Mouse (Mus musculus): ENCODE data around the gene Bin2. TPM values are rescaled to one million over a fixed set of nuclear protein-coding genes. Genes with fewer than 3 reads are reported as not detected.

The Bin2 gene
- total and polyA plus RNA-seq, 3 experiments = 51.4 to 89.9 (median 64.8) TPM

DNA sequence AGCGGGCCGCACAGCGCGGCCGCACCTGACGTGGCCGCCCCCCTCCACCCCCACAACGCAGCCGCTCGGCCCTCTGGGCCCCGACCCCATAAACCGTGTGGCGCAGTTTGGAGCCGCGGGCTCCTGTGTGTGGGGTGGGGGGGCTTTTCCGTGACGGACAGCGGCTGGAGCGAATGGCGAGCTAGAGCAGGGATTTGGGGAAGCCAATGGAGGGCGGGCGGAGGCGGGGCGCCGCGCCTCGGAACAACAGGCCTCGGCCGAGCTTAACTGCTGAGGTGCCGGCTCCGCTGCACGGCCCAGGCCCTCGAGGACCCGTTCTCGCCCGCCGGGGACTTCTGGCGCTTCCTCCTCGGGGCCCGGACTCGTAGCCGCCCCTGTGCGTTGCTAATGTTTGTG, 53.5 kb downstream of the Bin2 start:
- Histone ChIP-seq H3K4me3 (replicated peaks in 1 of 3; ENCODE audit: low read depth in 2 of 3, low read length in 2 of 3, poor library complexity in 1 of 3) (peak overlapping the region; percentile 79 to 97 (median 87)), H3K4me2 (ENCODE audit: insufficient read depth, low read depth, poor library complexity, severe bottlenecking) (peak overlapping the region; percentile 44; the same call in 1 of the 2 replicates), H3K4me1 (ENCODE audit: control insufficient read depth in 1 of 2, insufficient read depth in 2 of 2) (peaks cover 11 to 23% of the 10 kb centered on the region in 2 experiments), H3K27ac (ENCODE audit: insufficient read depth, low read depth) (peak overlapping the region; percentile 73), H3K27me3 (replicated peaks) (no peaks in the 10 kb centered on the region), H3K9ac (ENCODE audit: insufficient read depth, low read depth) (peak overlapping the region; percentile 93), H3K79me2 (replicated peaks; ENCODE audit: control insufficient read depth, extremely low read depth, insufficient read depth, poor library complexity, severe bottlenecking) (peaks cover 13% of the 10 kb centered on the region), H3K9me3 (replicated peaks; ENCODE audit: low read length) (no peaks in the 10 kb centered on the region), H3K36me3 (replicated peaks in 1 of 2; ENCODE audit: control insufficient read depth in 1 of 2, insufficient read depth in 1 of 2, low read length in 1 of 2) (peaks cover 33 to 41% of the 10 kb centered on the region in 2 experiments)
- no peak for TF ChIP-seq ZC3H11A (IDR thresholded peaks at IDR 0.05; ENCODE audit: low read depth, low read length)
- no peak for TF ChIP-seq ZMIZ1 (IDR thresholded peaks at IDR 0.05; ENCODE audit: low read depth, low read length)
- 0 out of 2 replicates have a peak, but pooled peaks have one; percentile 67 for TF ChIP-seq NELFE (IDR thresholded peaks at IDR 0.05; ENCODE audit: low read depth, low read length)
- TF ChIP-seq ZKSCAN1 (IDR thresholded peaks at IDR 0.05; ENCODE audit: borderline replicate concordance, low read depth, low read length) = no peak
- no peak for TF ChIP-seq NRF1 (IDR thresholded peaks at IDR 0.05; ENCODE audit: low read depth, low read length)
- TF ChIP-seq MYC (IDR thresholded peaks at IDR 0.05; ENCODE audit: low read depth, low read length) = no peak; the same call in 1 of the 2 replicates
- no peak for TF ChIP-seq SMC3 (IDR thresholded peaks at IDR 0.05; ENCODE audit: low read depth, low read length)
- 0 out of 2 replicates have a peak, but pooled peaks have one; percentile 7 for TF ChIP-seq TCF12 (IDR thresholded peaks at IDR 0.05; ENCODE audit: low read depth, low read length)
- no peak for TF ChIP-seq E2F4 (IDR thresholded peaks at IDR 0.05; ENCODE audit: insufficient replicate concordance, low read depth, low read length)
- TF ChIP-seq BHLHE40 (IDR thresholded peaks at IDR 0.05; ENCODE audit: low read depth, low read length) = no peak
- no peak for TF ChIP-seq RCOR1 (conservative IDR thresholded peaks at IDR 0.05; ENCODE audit: low read depth, low read length)
- TF ChIP-seq TBP (conservative IDR thresholded peaks at IDR 0.05; ENCODE audit: low read depth, low read length) = 0 out of 2 replicates have a peak, but pooled peaks have one; percentile 10
- TF ChIP-seq CTCF (conservative IDR thresholded peaks at IDR 0.05 in 1 of 2, IDR thresholded peaks at IDR 0.05 in 1 of 2; ENCODE audit: low read depth in 2 of 2, low read length in 2 of 2) = no peak
- TF ChIP-seq MXI1 (IDR thresholded peaks at IDR 0.05; ENCODE audit: low read depth, low read length) = peak; percentile 43; the same call in 1 of the 2 replicates
- no peak for TF ChIP-seq USF2 (conservative IDR thresholded peaks at IDR 0.05; ENCODE audit: low read depth, low read length)
- TF ChIP-seq MAX (IDR thresholded peaks at IDR 0.05; ENCODE audit: low read length) = no peak
- TF ChIP-seq UBTF (IDR thresholded peaks at IDR 0.05; ENCODE audit: low read depth, low read length) = 0 out of 2 replicates have a peak, but pooled peaks have one; percentile 46
- no peak for TF ChIP-seq POLR2AphosphoS2 (IDR thresholded peaks at IDR 0.05; ENCODE audit: low read depth, low read length)
- no peak for TF ChIP-seq JUND (conservative IDR thresholded peaks at IDR 0.05; ENCODE audit: low read depth, low read length)
- TF ChIP-seq USF1 (IDR thresholded peaks at IDR 0.05; ENCODE audit: low read depth, low read length) = no peak
- TF ChIP-seq RAD21 (IDR thresholded peaks at IDR 0.05; ENCODE audit: low read depth, low read length) = no peak
- TF ChIP-seq KAT2A (IDR thresholded peaks at IDR 0.05; ENCODE audit: insufficient replicate concordance, low read length) = no peak
- TF ChIP-seq POLR2A (IDR thresholded peaks at IDR 0.05; ENCODE audit: low read depth, low read length) = peak; percentile 63; the same call in 1 of the 2 replicates
- no peak for TF ChIP-seq ZNF384 (IDR thresholded peaks at IDR 0.05; ENCODE audit: low read depth, low read length)
- no peak for TF ChIP-seq ETS1 (conservative IDR thresholded peaks at IDR 0.05; ENCODE audit: low read depth, low read length)
- TF ChIP-seq IRF4 (IDR thresholded peaks at IDR 0.05; ENCODE audit: low read depth, low read length) = no peak
- peak; percentile 64; the same call in 1 of the 2 replicates for TF ChIP-seq MAZ (IDR thresholded peaks at IDR 0.05; ENCODE audit: low read depth, low read length)
- TF ChIP-seq JUN (IDR thresholded peaks at IDR 0.05; ENCODE audit: insufficient read depth, low read depth, low read length) = no peak
- peak; percentile 87 for TF ChIP-seq CHD2 (IDR thresholded peaks at IDR 0.05; ENCODE audit: low read length)
- no peak for TF ChIP-seq PAX5 (IDR thresholded peaks at IDR 0.05; ENCODE audit: low read length)
- no peak for TF ChIP-seq MEF2A (IDR thresholded peaks at IDR 0.05; ENCODE audit: borderline replicate concordance, low read depth, low read length)
- TF ChIP-seq HCFC1 (IDR thresholded peaks at IDR 0.05; ENCODE audit: low read depth, low read length) = peak; percentile 2
- TF ChIP-seq ELF1 (IDR thresholded peaks at IDR 0.05; ENCODE audit: low read depth, low read length) = no peak
- TF ChIP-seq SIN3A (IDR thresholded peaks at IDR 0.05; ENCODE audit: low read length) = no peak
- TF ChIP-seq GABPA (IDR thresholded peaks at IDR 0.05; ENCODE audit: insufficient replicate concordance, low read depth, low read length) = no peak
- no peak for TF ChIP-seq MAFK (IDR thresholded peaks at IDR 0.05; ENCODE audit: insufficient replicate concordance, low read length)
- TF ChIP-seq CHD1 (IDR thresholded peaks at IDR 0.05; ENCODE audit: low read depth, low read length) = no peak
- TF ChIP-seq EP300 (IDR thresholded peaks at IDR 0.05; ENCODE audit: low read length) = no peak
- dilution Hi-C loops (cut with MboI; ENCODE audit: extremely low pct_ligation_motif_present, extremely low pct_unique_long_range_greater_than_20kb, low sequenced_read_pairs) = no loop called here
- DNase-seq (ENCODE audit: extremely low read depth) = peak; percentile 91
- in situ Hi-C loops (cut with MboI; ENCODE audit: low pct_ligation_motif_present, low pct_unique_long_range_greater_than_20kb, low sequenced_read_pairs) = no loop called here

Data from CH12.LX (cell line).